Mouse (Mus musculus) lung, adult 10 weeks (tissue): Measurements from ENCODE around the gene Rhbdf1. TPM values are rescaled to one million over a fixed set of nuclear protein-coding genes. Genes with fewer than 3 reads are reported as not detected.

ENCODE experiments used
- polyA plus RNA-seq: library from polyadenylated mRNA; stranded (reverse); fragments of 350-450 nt; fragmentation: Illumina TruSeq; extraction: RNeasy Lipid Tissue Mini Kit (QIAGEN cat#74804); gene quantifications from one replicate; pipeline ENCODE4 v1.2.3, GENCODE M21; 2014; ENCODE audit warnings: low read depth, low replicate concordance; ENCODE audit not compliant: insufficient read depth

The Rhbdf1 gene
- 19.5 TPM for polyA plus RNA-seq

GRCm38 (mm10) chr11:32221951-32222409, at the start of gene Rhbdf1:
Rhbdf1 (minus strand) TSS chr11:32222300.

GRCm38 (mm10) chr11:32267188-32267884, 45.2 kb upstream of the Rhbdf1 start, which contains the start of gene Nprl3:
Nprl3 (minus strand) TSS chr11:32267707.

GRCm38 (mm10) chr11:32226124-32226871, 4.2 kb upstream of the Rhbdf1 start, which contains the start of gene Mpg:
Mpg (plus strand) TSS chr11:32226505.

GRCm38 (mm10) chr11:32205058-32205873, 16.8 kb downstream of the Rhbdf1 start, which contains the start of gene Snrnp25:
Snrnp25 (plus strand) TSS chr11:32205415.

GRCm38 (mm10) chr11:32200075-32200601, 22.0 kb downstream of the Rhbdf1 start, which contains the start of gene Il9r:
Il9r (minus strand) TSS chr11:32200279.

Other genes starting within 250 kb of the Rhbdf1 start
- 3.4 TPM for gene Nsg2, start 221.8 kb downstream of the Rhbdf1 start, polyA plus RNA-seq
- gene Il9r, start 22.0 kb downstream of the Rhbdf1 start, polyA plus RNA-seq, result 0.74 TPM
- 24.2 TPM for gene Snrnp25, start 16.9 kb downstream of the Rhbdf1 start, polyA plus RNA-seq
- gene Mpg, start 4.2 kb upstream of the Rhbdf1 start, polyA plus RNA-seq, result 12.7 TPM
- 11.5 TPM for gene Nprl3, start 45.4 kb upstream of the Rhbdf1 start, polyA plus RNA-seq
- not detected for gene Hba-x, start 54.1 kb upstream of the Rhbdf1 start, polyA plus RNA-seq
- gene Hba-a1, start 61.2 kb upstream of the Rhbdf1 start, polyA plus RNA-seq, result 9,126 TPM
- not detected for gene Hbq1b, start 64.7 kb upstream of the Rhbdf1 start, polyA plus RNA-seq
- gene Hba-a2, start 74.2 kb upstream of the Rhbdf1 start, polyA plus RNA-seq, result 14,852 TPM
- gene Hbq1a, start 77.8 kb upstream of the Rhbdf1 start, polyA plus RNA-seq, result 1.6 TPM
- 3.6 TPM for gene Sh3pxd2b, start 125.5 kb upstream of the Rhbdf1 start, polyA plus RNA-seq
- gene Ubtd2, start 233.1 kb upstream of the Rhbdf1 start, polyA plus RNA-seq, result 5.0 TPM